19 mouse cellular contexts compared by ENCODE assay signal in genomic region chr5:143959551-143959950, GRCm38 (mm10). TPM values are rescaled to one million over a fixed set of nuclear protein-coding genes. Genes with fewer than 3 reads are reported as not detected.
"Had no signal": no experiment of that assay in that cellular context is flagged by ENCODE, and none has a peak within 500 bp of the region (broad histone marks: within the 10 kb centered on the region; RNA-seq: fewer than 3 reads in every experiment).

No protein-coding gene starts in this region.

- H3K27ac ChIP-seq: neural tube, embryonic 13.5 days; neural tube, embryonic 15.5 days; stomach, embryonic 15.5 days; stomach, postnatal 0 days had no signal

- H3K27me3 ChIP-seq: neural tube, embryonic 13.5 days; neural tube, embryonic 15.5 days; stomach, embryonic 15.5 days had no signal

- DNase-seq: retina, postnatal 1 day; right cerebral cortex, adult 18-20 months; right cerebral cortex, postnatal 14 days; right cerebral cortex, postnatal 25 days; right cerebral cortex, postnatal 4 days; spleen, adult 18-20 months; thymus, adult 18-20 months; thymus, adult 2 months; thymus, postnatal 14 days; thymus, postnatal 25 days; thymus, postnatal 36 days; thymus, postnatal 4 days had no signal

- H3K9me3 ChIP-seq: stomach, embryonic 15.5 days had no signal

- H3K4me1 ChIP-seq: neural tube, embryonic 13.5 days; neural tube, embryonic 15.5 days; stomach, embryonic 15.5 days had no signal

- H3K4me3 ChIP-seq: neural tube, embryonic 13.5 days; neural tube, embryonic 15.5 days; stomach, embryonic 15.5 days had no signal

- H3K36me3 ChIP-seq: stomach, embryonic 15.5 days had no signal

RNA-seq across cellular contexts. Expression of gene Gm42421, which starts 31.6 kb away (rescaled TPM):
- total RNA-seq: neutrophil, adult 5-6 weeks had no signal
- polyA plus RNA-seq: small intestine, adult 2 months; spleen, adult 2 months; stomach, postnatal 0 days had no signal
